Mouse (Mus musculus): Measurements from ENCODE around the gene Odf4.
"Not testable (repeated sequence)": the region's sequence is repeated elsewhere in the genome, so short reads cannot be mapped to it uniquely, and the experiment has no call there.

The Odf4 gene

DNA sequence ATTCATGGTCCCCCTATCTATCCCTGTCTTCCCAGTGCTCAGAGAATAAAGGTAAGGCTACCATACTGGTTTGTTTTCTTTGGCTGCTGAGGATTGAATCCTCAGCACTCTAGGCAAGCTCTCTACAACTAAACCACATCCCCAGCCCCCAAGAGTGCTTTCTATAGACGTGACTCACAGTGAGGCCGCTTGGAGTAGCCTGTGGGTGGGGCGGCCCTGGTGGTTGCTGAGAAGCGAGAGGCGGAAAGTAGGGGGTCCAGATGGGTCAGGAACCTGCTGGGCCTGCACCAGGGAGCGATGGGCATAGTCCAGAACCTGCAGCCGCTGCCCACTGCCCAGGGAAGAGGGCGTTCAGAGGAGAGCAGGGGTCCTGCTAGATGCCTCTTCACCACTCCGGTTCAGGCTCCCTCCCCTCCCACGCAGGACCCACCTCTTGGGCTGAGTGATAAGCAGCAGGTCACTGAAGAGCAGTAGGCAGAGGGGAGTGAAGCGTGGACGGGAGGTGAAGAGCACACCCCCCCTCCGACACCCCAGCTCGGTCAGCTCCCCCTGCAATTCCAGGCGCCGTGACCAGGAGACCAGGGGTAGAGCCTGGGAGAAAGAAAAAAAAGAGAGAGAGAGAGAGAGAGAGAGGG is 20.0 kb upstream of the Odf4 start:
- DNase-seq (ENCODE audit: low read depth, low spot score): no peak

DNA sequence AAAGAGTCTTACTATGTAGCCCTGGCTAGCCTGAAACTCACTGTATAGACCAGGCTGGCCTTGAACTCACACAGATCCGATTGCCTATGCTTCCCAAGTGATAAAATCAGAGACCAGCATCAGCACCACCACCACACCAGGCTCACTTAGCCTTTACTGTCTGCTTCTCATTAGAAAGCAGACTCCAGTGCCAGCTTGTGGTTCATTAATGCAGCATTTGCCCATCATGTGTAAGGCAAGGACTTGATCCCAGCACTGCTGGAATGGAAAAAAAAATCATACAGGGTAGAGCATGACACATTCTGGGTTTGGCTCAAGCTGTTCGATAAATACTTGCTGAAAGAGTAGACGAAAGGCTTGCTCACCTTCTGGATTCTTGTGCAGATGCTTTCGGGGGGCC is 19.1 kb upstream of the Odf4 start:
- DNase-seq (ENCODE audit: low read depth, low spot score): no peak

DNA sequence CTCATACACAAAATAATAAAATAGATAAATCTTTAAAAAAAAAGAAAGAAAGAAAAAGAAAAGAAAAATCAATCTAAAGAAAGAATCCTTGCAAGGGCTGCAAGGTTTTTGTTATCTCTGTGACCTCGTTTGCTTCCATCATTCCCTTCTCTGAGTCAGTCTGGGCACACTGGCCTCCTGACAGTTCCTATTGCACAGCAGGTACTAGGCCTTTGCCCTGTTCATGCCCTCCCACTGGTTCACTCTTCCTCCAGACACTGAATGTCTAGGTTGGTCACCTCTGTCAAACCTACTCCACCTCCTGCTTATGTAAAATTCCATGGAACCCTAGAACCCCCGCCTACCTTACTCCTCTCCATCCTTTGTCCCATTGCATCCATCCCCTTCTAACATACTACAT is 18.4 kb upstream of the Odf4 start:
- no peak for DNase-seq (ENCODE audit: low read depth, low spot score)

DNA sequence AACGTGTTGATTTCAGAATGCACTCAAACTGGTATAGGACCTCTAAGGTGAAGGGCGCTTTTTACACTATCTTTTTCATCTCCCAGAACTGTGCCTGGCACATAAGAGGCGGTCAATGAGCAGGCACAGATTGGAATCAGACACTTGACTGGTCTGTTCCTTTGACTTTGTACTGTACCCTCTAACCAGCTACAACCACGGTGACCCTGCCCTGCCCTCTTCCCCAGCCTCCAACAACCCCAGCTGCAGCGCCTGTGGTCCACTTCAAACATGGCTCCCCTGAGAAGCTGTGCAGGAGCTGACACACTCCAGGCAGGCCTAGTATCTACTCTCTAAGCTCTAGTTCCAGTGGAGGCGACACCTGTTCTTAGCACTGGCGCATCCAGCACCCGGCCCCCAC is 15.8 kb upstream of the Odf4 start:
- no peak for DNase-seq (ENCODE audit: low read depth, low spot score)

DNA sequence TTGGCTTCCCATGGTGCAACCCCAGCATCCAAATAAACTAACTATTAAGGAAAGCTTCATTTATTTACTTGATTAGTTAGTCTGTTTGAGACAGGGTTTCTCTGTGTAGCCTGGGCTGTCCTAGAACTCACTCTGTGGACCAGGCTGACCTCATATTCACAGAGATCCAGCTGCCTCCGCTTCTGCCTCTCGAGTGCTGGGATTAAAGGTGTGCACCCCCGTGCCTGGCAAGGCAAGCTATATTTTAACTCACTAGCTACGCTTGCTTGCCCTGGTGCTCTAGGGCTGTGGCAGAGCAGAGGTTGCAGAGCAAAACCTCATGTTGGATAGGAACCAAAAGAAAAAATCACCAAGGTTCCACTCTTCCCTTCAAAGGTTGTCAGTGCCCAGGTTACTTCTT is 13.6 kb upstream of the Odf4 start:
- DNase-seq (ENCODE audit: low read depth, low spot score): no peak

DNA sequence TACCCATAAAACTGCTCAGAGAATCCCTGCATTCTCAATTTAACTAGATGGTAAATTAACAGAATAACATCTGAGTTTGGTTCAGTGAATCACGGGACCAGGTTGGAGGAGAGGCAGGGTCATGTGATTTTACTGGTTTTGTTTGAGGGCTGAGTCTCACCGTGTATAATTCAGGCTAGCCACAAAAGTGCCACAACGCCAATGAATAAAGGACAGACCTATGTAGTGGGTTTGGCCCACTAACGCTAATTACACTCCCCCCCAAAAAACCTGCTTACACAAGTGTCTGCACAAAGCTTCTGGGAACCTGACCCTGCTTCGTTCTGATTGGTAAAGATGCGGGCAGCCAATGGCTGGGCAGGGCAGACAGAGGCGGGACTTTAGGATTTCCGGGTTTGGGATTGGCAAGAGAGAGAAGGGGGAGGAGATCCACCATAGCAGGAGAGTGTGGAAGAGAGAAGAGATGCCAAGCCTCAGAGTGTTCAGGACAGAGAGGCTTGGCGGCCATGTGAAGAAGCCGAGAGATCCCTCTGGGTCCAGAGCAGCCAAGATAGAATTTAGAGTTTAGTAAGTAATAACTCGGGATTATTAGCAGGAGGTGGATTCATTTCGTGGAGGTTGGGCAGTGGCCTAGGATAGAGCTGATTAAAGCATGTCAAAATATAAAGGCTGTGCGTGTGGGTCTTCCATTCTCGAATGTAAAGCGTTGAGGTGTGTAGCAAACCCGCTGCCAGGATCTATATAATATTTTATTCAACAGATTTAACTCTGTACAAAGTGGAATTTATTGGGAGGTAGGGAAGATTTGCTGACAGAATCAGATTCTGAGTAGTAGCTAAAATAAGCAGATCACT is 12.8 kb upstream of the Odf4 start:
- DNase-seq (ENCODE audit: low read depth, low spot score): peak; percentile 81

DNA sequence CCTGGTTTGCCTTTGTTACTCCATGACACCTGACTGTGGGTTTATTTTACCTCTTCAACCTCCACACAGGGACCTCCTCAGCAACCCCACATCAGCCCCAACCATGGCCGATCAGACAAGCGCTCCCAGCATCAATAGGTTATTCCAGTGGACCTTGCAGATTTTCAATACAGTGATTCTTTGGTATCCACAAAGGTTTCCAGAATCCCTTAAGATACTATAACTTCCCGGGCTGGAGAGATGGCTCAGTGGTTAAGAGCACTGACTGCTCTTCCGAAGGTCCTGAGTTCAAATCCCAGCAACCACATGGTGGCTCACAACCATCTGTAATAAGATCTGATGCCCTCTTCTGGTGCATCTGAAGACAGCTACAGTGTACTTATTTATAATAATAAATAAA is 10.1 kb upstream of the Odf4 start:
- not testable (repeated sequence) for DNase-seq (ENCODE audit: low read depth, low spot score)

DNA sequence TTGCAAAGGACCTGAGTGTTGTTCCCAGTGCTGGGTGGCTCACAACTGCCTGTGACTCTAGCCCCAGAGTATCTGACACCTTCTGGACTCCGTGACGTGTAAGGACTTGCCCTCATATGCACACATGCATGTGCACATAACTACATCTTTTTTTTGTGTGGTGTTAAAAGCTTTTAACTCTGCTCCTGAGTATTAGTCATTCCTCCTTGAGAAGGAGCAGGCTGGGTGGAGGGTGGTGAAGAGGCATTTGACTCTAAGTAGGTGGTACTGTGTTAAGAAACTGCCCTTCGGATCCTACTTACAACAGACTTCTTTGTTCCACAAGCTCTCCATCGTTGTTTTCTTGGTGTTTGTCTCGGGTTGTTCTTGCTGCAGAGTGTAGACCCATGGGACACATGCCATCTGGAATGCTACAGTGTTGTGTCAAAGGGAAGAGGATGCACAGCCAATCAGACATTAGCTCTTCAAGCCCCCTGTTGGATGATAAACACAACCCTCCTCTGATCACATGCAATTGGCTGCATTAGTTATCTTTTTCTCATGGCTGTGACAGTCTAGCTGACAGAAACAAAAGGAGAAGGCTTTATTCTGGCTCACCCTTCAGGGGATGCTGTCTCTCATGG is 7.1 kb upstream of the Odf4 start:
- no peak for DNase-seq (ENCODE audit: low read depth, low spot score)

DNA sequence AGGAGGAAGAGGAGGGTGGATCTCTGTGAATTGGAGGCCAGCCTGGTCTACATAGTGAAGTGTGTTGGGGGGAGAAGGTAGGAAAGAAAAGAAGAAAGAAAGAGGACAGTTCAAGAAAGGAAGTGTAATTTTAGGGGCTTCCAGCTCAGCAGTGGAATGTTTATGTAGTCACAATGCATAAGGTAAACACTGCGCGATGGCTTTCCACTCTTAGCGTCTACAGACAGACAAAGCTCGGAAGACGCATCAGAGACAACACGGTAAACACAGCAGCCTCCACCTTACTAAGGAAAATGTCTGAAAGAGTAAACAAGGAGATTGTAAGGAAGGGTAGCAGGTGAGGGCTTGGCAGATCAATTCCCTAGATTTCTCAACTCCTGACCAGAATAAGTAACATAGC is 3.1 kb upstream of the Odf4 start:
- no peak for DNase-seq (ENCODE audit: low read depth, low spot score)

DNA sequence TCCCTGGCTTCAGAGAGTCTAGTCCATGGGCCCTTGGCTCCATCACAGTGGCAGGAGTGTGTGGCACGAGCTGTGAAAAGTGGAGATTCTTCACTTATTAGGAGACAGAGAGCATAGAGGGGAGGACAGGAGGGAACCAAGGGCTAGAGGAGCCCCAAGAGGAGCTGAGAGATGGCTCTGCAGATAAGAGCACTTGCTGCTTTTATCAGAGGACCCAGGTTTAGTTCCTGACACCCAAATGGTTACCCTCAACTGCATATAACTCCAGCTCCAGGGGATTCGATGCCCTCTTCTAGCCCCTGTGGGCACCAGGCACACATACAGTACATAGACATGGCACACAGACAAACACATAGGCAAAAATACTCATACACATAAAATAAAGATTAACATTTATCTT is 2.1 kb downstream of the Odf4 start:
- no peak for DNase-seq (ENCODE audit: low read depth, low spot score)

DNA sequence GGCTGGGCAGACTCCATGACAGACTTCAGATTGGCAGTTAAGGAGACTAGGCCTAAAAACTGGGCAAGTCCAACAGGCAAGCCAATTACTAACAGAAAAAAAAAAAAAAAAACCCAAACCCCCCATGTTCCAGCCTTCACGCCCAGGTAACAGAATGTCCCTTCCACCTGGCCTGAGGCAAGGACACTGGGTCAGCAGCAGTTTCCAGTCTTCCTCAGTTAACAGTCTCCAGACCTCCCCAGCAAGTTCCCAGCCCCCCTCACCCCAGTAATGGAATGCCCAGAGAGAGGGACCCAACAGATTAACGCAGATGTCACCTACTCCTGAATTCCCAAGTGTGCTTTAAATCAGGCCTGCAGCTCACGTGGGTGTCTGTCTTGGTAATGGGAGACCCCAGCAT is 3.7 kb downstream of the Odf4 start:
- DNase-seq (ENCODE audit: low read depth, low spot score): no peak

DNA sequence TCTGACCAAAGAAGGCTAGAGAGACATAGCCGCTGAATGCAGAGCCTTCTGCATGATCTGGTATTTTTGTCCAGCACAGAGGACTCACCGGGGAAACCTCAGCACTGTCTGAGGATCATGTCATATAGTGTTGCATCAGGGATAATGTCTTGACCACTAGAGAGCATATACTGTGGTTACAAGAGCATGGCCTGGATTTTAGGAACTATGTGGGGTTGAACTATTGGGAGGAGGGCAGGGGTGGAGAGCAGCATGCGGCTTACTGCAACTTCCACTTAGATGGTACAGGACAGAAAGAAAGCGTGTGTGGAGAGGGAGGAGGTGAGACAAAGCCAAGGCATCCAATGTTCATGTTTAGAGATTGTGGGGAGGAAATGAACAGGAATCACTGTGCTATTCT is 12.3 kb downstream of the Odf4 start:
- DNase-seq (ENCODE audit: low read depth, low spot score): no peak

DNA sequence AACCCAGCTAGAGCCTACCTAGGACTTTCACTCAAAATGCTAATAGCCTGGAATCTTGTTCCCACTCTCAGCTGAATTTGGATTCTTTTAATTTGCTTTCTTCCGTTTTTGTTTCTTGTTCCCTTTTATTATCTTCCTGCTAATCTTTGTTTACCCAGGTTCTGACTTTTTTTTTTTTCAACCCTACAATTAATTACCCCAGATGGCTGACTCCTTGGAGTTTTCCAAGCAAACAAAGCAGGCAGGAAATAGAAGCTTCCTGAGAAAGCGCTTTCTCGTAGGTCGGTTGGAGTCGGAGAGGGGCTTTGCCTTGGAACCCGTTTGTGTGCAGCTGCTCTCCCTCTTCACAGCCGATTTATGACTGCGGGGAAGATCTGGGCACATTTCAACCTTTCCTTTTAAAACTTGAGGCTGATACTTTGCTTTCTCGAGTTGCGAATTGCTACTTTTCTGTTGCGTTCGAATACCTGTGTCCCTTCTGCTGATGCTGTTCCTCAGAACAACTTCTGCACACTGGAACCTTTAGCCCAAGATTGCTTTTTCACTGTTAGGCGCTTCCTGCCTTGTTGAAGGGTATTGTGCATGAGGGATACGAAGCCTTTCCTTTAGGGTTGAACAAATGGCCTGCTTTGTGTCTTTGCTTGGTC is 15.2 kb downstream of the Odf4 start:
- DNase-seq (ENCODE audit: low read depth, low spot score): no peak

DNA sequence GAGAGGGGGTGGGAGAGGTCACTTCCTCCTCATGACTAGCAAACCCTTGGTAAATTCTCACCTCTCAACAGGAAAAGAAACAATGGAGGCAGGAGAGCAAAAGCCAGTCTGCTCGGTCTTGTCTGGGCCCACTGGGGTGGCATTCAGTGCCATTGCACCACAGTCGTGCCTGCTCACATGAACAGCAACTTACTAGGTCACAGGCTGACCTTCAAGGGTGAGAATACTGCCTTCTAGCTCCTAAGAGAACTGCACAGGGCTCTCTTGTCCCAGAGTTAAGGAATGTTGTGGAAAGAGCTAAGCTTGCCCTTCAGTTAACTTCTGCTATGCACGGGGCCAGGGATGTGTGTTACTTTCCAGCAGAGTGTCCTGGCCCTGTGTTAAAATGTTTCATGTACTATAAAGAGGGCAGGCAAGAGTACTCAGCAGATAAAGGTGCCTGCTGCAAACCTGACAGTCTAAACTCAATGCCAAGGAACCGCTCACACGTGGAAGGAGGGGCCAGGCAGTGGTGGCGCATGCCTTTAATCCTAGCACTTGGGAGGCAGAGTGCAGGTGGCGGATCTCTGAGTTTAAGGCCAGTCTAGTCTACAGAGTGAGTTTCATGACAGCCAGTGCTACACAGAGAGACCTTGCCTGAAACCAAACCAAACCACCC is 17.9 kb downstream of the Odf4 start:
- DNase-seq (ENCODE audit: low read depth, low spot score): no peak

DNA sequence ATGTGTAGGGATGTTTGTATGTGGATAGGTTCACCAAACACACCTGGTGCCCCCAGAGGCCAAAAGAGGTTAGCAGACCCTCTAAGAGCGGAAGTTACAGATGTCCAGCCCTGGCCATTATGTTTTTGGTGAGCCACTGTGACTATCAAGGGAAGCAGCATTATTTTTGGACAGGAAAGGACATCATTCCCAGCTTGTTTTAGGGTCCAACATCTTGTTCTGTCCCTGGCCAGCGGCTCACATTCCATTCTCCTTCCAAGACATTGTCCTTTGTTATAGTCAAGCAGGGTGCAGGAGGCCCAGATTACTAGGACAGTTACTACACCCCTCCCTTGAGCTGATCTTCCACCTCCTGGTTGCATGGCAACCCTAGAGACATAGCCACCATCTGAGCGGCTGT is 19.6 kb downstream of the Odf4 start:
- no peak for DNase-seq (ENCODE audit: low read depth, low spot score)

DNA sequence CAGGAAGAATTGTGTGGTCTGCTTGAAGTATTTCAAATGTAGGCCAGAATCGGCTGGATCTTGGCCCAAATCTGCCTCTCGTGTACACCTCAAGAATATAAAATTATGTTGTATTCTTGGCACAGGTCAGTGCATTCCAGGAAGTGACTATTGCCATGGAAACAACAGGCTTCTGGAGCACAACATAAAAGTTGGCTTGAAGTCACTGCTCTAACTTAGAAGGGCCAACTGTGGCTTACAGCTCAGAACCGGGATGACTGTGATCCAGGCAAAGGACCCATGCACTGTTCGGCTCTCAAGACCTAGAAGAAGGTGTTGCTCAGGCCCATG is 20.5 kb downstream of the Odf4 start:
- no peak for DNase-seq (ENCODE audit: low read depth, low spot score)

DNA sequence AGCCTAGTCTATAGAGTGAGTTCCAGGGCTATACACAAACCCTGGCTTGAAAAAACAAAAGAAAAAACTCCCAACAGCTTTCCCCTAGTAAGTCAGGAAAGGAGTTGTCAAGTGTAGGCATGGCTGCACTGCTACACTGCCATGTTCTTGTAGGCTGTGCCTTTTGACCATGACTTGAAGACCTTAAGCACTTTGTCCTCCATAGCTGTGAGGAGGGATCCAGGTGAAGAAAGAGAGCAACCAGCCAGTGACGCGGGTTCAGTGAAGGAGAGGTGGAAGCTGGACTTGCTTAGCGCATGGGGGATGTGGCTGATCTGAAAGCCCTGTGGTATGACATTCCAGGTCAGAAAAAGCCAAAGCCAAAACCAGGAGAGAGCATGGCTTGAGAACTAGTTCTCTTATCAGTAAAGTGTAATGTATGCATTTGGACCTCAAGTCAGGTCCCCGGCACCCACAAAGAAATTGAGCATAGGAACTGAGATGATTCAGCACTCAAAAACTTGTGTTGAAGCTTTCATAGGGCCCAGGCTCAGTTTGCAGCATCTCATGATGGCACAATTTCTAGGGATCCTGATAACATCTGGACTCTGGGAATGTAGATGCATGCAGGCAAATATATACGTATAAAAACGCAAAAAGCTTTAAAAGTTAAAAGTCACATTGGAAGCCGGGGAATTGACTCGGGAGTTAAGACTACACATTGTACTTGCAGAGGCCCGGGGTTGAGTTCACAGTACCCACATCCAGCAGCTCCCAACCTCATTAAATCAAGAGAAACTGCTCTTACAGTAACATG is 21.0 kb downstream of the Odf4 start:
- DNase-seq (ENCODE audit: low read depth, low spot score): no peak

DNA sequence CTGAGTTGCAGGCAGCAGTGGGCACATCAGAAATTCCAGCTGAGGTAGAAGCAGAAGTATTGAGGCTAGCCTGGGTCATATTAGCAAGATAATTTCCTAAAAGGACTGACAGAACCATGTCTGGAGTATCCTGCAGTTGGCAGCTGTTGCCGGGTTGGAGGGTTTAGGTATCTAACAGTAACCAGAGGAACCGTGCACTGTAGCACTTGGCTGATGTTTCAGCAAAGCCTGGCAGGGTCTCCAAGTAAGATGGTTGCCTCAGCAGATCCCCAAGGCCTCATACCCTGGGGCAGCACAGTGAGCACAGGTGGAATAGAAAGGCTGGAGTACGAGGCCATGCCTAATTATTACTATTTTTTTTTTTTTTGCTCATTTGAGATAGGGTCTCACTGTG is 21.7 kb downstream of the Odf4 start:
- DNase-seq (ENCODE audit: low read depth, low spot score): no peak

DNA sequence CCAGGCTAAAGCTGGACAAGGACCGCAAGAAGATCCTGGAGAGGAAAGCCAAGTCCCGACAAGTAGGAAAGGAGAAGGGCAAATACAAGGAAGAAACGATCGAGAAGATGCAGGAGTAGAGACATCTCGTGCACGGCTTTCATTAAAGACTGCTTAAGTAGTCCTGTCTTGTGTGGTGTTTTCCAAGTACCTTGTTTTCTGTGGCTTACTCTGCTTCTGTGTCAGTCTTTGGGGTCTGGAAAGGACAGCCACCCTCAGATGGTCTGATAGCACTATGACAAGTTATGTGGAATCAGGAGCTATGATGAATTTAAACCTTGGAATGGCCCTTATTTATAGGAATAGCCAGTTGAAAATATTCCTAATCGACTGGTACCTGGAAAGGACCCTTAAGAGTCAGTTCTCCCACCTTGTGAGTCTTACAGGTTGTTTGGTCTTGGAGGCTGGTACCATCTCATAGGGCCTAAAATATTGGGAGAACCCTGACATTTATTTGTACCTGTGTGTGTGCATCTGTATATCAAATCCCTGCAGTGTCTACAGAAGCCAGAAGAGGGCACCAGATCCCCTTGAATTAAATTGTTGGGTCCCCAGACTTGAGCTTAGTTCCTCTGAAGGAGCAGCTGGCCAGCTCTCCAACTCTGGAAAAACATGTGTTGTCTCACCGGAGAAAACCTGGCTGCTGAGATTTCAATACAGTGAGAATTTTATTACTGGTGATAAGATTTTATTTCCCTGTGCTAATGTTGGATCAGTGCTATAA is 22.3 kb downstream of the Odf4 start:
- DNase-seq (ENCODE audit: low read depth, low spot score): peak; percentile 56

DNA sequence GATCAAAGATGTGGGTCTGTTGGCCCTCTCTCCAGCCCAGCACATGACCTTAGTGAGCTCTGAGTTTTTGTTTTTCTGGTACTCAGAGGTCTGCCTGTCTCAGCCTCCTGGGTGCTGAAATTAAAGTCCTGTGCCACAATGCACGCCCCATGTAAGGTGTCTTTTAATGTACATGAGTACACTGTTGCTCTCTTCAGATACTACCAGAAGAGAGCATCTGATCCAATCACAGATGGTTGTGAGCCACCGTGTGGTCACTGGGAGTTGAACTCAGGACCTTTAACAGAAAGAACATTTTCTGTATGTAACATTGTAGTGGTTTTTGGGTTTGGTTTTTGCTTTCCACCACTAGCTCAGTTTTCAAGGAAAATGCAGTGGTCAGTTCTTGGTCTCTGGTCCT is 23.1 kb downstream of the Odf4 start:
- no peak for DNase-seq (ENCODE audit: low read depth, low spot score)

DNA sequence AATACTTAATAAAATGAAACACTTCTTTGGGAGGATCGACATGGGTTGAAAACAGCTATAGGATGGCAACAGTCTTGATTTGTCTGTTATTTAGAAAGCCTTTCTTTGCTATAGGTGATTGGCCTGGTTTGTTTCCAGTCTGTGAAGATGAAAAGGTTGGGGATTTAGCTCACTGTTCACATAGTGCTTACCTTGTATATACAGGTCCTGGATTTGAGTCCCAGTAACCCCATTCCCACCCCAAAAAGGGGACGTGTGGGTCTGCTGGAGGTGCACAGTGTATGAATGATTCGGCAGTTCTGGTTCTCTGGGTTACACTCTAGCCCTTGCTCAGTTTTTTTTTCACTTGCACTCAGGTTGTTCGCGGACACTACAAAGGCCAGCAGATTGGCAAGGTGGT is 24.1 kb downstream of the Odf4 start:
- no peak for DNase-seq (ENCODE audit: low read depth, low spot score)
